Mouse (Mus musculus) testis, adult 2 months (tissue): Measurements from ENCODE around the gene Mnt. TPM values are rescaled to one million over a fixed set of nuclear protein-coding genes. Genes with fewer than 3 reads are reported as not detected.

Source experiments
- H3K27ac ChIP-seq: fragments of 200-500 bp; 2 replicates; pipeline ENCODE4 v1.5.1; 2012; ENCODE audit warnings: low read depth, low read length; ENCODE audit not compliant: control insufficient read depth, insufficient read depth
- H3K27me3 ChIP-seq: fragments of 200-500 bp; 2 replicates; pipeline ENCODE4 v1.6.1; 2012; ENCODE audit warnings: mild to moderate bottlenecking, low read length, moderate library complexity; ENCODE audit not compliant: control insufficient read depth, insufficient read depth
- H3K36me3 ChIP-seq: fragments of 200-500 bp; 2 replicates; pipeline ENCODE4 v1.6.1; 2012; ENCODE audit warnings: mild to moderate bottlenecking, low read length; ENCODE audit not compliant: control insufficient read depth, insufficient read depth
- H3K4me1 ChIP-seq: fragments of 200-500 bp; 2 replicates; pipeline ENCODE4 v1.6.1; 2012; ENCODE audit warnings: low read length; ENCODE audit not compliant: control insufficient read depth, insufficient read depth
- H3K4me3 ChIP-seq: fragments of 200-500 bp; 2 replicates; pipeline ENCODE4 v1.5.1; 2012; ENCODE audit warnings: low read depth, mild to moderate bottlenecking, low read length, moderate library complexity, mixed read lengths; ENCODE audit not compliant: control insufficient read depth
- CTCF ChIP-seq: fragments of 200-500 bp; IDR thresholded peaks from 2 replicates; pipeline ENCODE4 v1.5.1; 2012; ENCODE audit warnings: low read depth, mild to moderate bottlenecking, inconsistent platforms, low read length, moderate library complexity; ENCODE audit not compliant: control insufficient read depth, insufficient read depth, insufficient replicate concordance
- POLR2A ChIP-seq: fragments of 200-500 bp; IDR thresholded peaks from 2 replicates; pipeline ENCODE4 v1.6.1; 2012; ENCODE audit warnings: low read depth, mild to moderate bottlenecking, inconsistent platforms, low read length, moderate library complexity; ENCODE audit not compliant: control insufficient read depth
- polyA plus RNA-seq: library from polyadenylated mRNA; depleted of rRNA; stranded (reverse); fragments of >200 nt; gene quantifications from 2 replicates; pipeline ENCODE4 v1.2.3, GENCODE M21; 2012

Mnt gene
- polyA plus RNA-seq, 1 experiment: 42.6 TPM

DNA sequence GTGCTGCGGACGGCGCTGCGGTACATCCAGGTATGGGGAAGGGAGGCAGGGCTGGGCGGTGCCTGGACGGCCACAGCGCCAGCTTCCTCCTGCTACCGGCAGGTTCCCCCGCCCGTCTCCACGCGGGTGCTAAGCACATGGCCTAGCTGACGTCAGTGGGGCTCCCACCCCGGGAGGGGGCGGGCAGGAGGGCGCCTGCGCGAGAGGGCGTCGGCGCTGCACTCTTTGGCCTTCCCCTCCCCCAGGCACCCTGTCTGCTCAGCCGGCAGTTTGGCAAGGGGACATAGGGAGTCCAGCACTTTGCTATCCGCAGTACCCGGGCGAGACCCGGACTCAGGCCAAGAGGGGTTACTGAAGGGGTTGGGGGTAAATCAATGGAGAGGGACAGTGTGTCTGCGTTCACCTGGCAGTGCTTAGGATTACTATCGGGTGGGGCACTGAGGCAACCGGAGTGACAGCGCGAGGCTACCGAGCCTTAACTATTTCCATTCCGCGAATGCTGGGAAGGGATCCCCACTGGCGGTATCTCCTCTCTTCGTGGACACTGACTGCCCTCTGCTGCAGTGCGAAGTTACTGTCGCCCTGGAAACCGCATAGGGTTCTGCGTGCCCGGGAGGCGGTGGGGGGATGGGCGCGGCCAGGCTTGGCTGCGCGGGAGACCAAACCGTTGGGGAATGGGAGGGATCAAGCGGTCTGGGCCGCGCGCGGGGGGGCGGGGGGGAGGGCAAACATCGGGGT is 7.1 kb downstream of the Mnt start:
- H3K4me3 ChIP-seq: peak overlapping the region; percentile 95
- H3K4me1 ChIP-seq: peaks cover 56% of the 10 kb centered on the region
- no peaks in the 10 kb centered on the region for H3K36me3 ChIP-seq
- H3K27me3 ChIP-seq: no peaks in the 10 kb centered on the region
- TF ChIP-seq POLR2A (peak; percentile 55), CTCF (no peak)
- peak overlapping the region; percentile 100 for H3K27ac ChIP-seq

DNA sequence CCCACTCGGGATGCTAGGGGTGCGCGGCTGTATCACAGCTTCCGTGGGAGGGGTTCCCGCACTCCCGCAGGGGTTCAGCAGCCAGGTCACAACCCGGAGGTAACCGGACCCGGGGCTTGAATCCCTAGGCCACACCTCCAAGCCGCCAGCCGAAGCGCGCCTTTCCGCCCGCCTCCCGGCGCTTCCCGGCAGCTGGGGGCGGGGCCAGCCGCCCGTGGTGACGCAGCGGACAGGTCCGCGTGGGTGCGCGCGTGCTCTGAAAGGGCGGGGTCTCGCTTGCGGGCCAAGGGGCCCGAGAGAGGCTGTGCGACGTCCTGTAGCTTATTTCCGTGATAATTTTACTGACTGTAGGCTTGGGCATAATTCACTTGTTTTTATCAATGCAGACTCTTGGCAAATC is 7.7 kb downstream of the Mnt start:
- H3K27ac ChIP-seq: peak overlapping the region; percentile 100
- peaks cover 50% of the 10 kb centered on the region for H3K4me1 ChIP-seq
- no peaks in the 10 kb centered on the region for H3K36me3 ChIP-seq
- TF ChIP-seq CTCF (no peak), POLR2A (peak; percentile 59)
- no peaks in the 10 kb centered on the region for H3K27me3 ChIP-seq
- peak overlapping the region; percentile 95 for H3K4me3 ChIP-seq

DNA sequence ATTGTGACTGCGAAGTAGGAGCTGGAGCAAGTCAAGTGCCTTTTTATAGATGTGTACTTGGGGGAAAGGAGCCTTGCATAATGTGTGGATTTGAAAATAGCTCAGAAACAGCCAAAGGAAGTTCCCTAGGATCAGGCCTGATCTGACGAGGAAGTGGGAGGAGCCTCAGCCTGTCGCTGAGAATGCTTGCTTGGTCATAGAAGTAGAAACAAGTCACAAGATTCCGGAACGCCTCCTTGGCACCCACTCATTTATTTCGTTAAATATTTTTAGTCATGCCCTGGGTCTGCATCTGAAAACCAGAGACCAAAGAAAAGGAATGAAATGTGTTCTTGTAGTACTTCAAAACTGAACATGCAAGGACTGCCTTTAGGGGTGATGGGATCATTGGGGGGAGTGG is 8.3 kb downstream of the Mnt start:
- Histone ChIP-seq H3K4me1 (peaks cover 45% of the 10 kb centered on the region), H3K27ac (peak overlapping the region; percentile 63), H3K27me3 (no peaks in the 10 kb centered on the region), H3K4me3 (peak overlapping the region; percentile 81), H3K36me3 (no peaks in the 10 kb centered on the region)
- TF ChIP-seq POLR2A: no peak
- TF ChIP-seq CTCF: no peak

DNA sequence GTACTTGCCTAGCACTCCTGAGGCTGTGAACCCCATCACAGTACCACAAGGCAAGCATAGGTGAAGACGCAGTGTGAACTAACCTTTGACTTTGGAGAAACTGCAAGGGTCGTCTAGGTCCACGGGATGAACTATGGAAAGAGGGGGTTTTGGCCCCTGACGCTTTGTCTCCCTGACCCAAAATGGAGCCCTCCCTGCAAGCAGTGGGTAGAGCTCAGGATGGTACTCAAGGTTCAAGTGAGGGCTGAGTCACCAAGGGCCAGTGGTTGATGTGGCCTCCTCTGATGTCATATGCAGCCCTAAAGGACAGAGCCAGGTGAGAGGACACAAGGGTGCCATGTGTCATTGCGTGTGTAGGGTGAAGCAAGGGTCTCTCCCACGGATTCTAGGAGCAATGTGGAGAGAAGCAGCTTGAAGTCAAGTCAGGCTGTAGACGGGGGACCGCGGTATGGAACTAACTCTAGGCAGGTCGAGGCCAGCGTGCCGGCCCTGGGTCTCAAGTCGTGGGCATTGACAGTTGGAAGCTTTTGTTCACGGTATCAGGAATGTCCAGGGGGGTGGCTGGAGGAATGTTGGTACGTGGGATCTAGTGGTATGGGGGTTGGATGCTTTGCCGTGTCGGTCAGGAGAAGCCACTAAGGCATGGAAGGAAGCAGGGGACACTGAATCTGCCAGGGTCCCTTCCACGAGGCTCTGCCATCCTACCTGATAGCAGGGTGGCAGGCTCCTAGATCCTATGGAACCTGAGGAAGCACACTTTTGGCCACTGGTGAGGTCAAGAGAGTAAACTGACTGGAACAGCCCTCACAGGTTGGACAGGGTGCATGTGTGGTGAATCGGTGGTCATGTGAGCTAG is 9.4 kb downstream of the Mnt start:
- peaks cover 34% of the 10 kb centered on the region for H3K4me1 ChIP-seq
- peak overlapping the region; percentile 81 for H3K4me3 ChIP-seq
- no peak overlapping the region for H3K27ac ChIP-seq
- no peak for TF ChIP-seq CTCF
- no peak for TF ChIP-seq POLR2A
- H3K36me3 ChIP-seq: no peaks in the 10 kb centered on the region
- no peaks in the 10 kb centered on the region for H3K27me3 ChIP-seq

DNA sequence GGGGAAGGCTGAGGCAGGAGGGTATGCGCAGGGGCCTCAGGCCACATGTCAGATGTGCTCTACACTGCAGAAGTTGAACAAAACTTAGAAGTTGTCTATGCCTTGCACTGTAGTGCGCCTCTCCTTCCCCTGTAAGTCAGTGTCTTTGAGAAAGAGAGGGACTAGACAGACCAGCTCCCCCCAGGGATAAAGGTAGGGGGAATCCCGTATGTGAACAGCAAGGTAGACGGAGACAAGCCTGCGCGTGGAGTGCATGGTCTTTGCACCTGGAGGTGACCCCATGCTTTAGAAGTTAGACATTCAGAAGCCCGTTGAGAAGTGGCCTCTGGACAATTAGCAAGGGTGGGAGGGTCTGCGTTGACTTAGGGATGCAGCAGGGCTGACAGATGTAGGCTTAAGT is 10.0 kb downstream of the Mnt start:
- TF ChIP-seq CTCF (no peak), POLR2A (no peak)
- Histone ChIP-seq H3K4me3 (peak overlapping the region; percentile 81), H3K4me1 (peaks cover 32% of the 10 kb centered on the region), H3K36me3 (no peaks in the 10 kb centered on the region), H3K27ac (no peak overlapping the region), H3K27me3 (no peaks in the 10 kb centered on the region)

DNA sequence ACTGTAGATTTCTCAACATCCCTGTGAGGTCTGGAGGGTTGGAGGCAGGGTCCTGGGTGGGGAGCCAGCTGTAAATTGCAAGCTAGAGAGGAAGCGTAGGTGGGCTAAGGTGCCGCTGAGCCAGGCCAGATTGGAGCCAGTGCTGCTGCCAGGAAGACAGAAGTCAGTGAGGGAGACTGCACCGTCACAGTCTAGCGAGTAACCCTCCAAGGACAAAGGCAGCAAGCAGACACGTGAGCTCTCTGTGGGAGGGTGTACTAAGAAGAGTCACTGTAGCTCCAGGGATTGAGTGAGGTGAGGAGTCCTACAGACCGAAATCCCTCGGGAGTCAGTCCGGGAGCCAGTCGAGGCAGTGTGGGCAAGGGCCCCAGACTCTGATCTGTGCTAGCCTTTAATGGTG is 10.6 kb downstream of the Mnt start:
- no peaks in the 10 kb centered on the region for H3K36me3 ChIP-seq
- TF ChIP-seq CTCF (no peak; the same call in 1 of the 2 replicates), POLR2A (0 out of 2 replicates have a peak, but pooled peaks have one; percentile 43)
- H3K27me3 ChIP-seq: no peaks in the 10 kb centered on the region
- H3K4me1 ChIP-seq: peaks cover 26% of the 10 kb centered on the region
- H3K27ac ChIP-seq: no peak overlapping the region
- peak overlapping the region; percentile 81 for H3K4me3 ChIP-seq

DNA sequence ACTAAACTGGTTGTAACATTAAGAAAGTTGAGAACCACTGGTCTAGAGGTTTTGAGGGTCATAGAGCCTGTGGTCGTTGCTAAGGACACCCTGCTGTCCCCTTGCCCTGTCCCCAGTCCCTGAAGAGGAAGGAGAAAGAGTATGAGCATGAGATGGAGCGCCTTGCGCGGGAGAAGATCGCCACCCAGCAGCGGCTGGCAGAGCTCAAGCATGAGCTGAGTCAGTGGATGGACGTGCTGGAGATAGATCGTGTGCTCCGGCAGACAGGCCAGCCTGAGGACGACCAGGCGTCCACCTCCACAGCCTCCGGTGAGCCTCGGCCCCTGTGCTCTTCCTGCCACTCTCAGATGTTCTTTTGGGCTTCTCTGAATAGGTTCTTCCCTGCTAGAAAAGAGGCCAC is 11.3 kb downstream of the Mnt start:
- H3K36me3 ChIP-seq: no peaks in the 10 kb centered on the region

More for the DNA sequence above, 11.3 kb downstream of the Mnt start:
- H3K4me3 ChIP-seq: peak overlapping the region; percentile 14; the same call in 1 of the 2 replicates
- no peak overlapping the region for H3K27ac ChIP-seq
- TF ChIP-seq POLR2A: no peak
- TF ChIP-seq CTCF: no peak
- H3K27me3 ChIP-seq: no peaks in the 10 kb centered on the region
- peaks cover 20% of the 10 kb centered on the region for H3K4me1 ChIP-seq
